Mouse (Mus musculus): ENCODE measurements around the gene Pramel4. TPM values are rescaled to one million over a fixed set of nuclear protein-coding genes. Genes with fewer than 3 reads are reported as not detected.

Pramel4 gene
- not detected for polyA plus RNA-seq (2014; fragmentation: Illumina TruSeq; extraction: RNeasy Lipid Tissue Mini Kit (QIAGEN cat#74804); ENCODE audit: insufficient read depth, low read depth, low replicate concordance)

DNA sequence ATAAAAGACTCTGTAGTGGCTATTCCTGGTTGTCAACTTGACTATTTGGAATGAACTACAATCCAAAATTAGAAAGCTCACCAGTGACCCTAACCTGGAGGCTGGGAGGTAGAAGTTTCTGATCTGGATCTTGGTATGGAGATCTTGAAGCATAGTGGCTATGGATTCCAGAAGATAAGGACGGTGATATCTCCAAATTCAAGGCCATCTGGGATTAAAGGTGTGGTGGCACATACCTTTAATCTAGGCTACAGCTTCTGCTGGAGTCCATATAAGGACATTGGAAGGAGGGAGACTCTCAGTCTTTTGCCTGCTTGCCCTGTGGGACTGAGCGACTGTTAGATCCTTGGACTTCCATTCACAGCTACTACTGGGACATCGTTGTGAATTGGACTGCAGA lies at the start of gene Pramel4:
Pramel4 (plus strand) TSS at position 301 of the 400 bp plus-strand sequence.

GRCm38 (mm10) chr4:144106174-144106573 lies 47.2 kb downstream of the Pramel4 start, which contains the start of gene Gm13102:
Gm13102 (plus strand) TSS chr4:144106474.

Other genes with a start within 250 kb of the Pramel4 start
- not detected for gene Gm13084, start 243.0 kb upstream of the Pramel4 start, polyA plus RNA-seq (2014; fragmentation: Illumina TruSeq; extraction: RNeasy Lipid Tissue Mini Kit (QIAGEN cat#74804); ENCODE audit: insufficient read depth, low read depth, low replicate concordance)
- gene Gm13103, start 212.6 kb upstream of the Pramel4 start, polyA plus RNA-seq (2014; fragmentation: Illumina TruSeq; extraction: RNeasy Lipid Tissue Mini Kit (QIAGEN cat#74804); ENCODE audit: insufficient read depth, low read depth, low replicate concordance), result not detected
- not detected for gene Pramef6, start 158.7 kb upstream of the Pramel4 start, polyA plus RNA-seq (2014; fragmentation: Illumina TruSeq; extraction: RNeasy Lipid Tissue Mini Kit (QIAGEN cat#74804); ENCODE audit: insufficient read depth, low read depth, low replicate concordance)
- not detected for gene Pramef25, start 108.1 kb upstream of the Pramel4 start, polyA plus RNA-seq (2014; fragmentation: Illumina TruSeq; extraction: RNeasy Lipid Tissue Mini Kit (QIAGEN cat#74804); ENCODE audit: insufficient read depth, low read depth, low replicate concordance)
- not detected for gene Gm13101, start 92.2 kb upstream of the Pramel4 start, polyA plus RNA-seq (2014; fragmentation: Illumina TruSeq; extraction: RNeasy Lipid Tissue Mini Kit (QIAGEN cat#74804); ENCODE audit: insufficient read depth, low read depth, low replicate concordance)
- gene Pramef17, start 64.8 kb upstream of the Pramel4 start, polyA plus RNA-seq (2014; fragmentation: Illumina TruSeq; extraction: RNeasy Lipid Tissue Mini Kit (QIAGEN cat#74804); ENCODE audit: insufficient read depth, low read depth, low replicate concordance), result not detected
- not detected for gene Gm13102, start 47.3 kb downstream of the Pramel4 start, polyA plus RNA-seq (2014; fragmentation: Illumina TruSeq; extraction: RNeasy Lipid Tissue Mini Kit (QIAGEN cat#74804); ENCODE audit: insufficient read depth, low read depth, low replicate concordance)
- not detected for gene Oog3, start 103.5 kb downstream of the Pramel4 start, polyA plus RNA-seq (2014; fragmentation: Illumina TruSeq; extraction: RNeasy Lipid Tissue Mini Kit (QIAGEN cat#74804); ENCODE audit: insufficient read depth, low read depth, low replicate concordance)
- not detected for gene Oog2, start 131.6 kb downstream of the Pramel4 start, polyA plus RNA-seq (2014; fragmentation: Illumina TruSeq; extraction: RNeasy Lipid Tissue Mini Kit (QIAGEN cat#74804); ENCODE audit: insufficient read depth, low read depth, low replicate concordance)
- not detected for gene C87977, start 154.2 kb downstream of the Pramel4 start, polyA plus RNA-seq (2014; fragmentation: Illumina TruSeq; extraction: RNeasy Lipid Tissue Mini Kit (QIAGEN cat#74804); ENCODE audit: insufficient read depth, low read depth, low replicate concordance)
- gene Pramel5, start 221.4 kb downstream of the Pramel4 start, polyA plus RNA-seq (2014; fragmentation: Illumina TruSeq; extraction: RNeasy Lipid Tissue Mini Kit (QIAGEN cat#74804); ENCODE audit: insufficient read depth, low read depth, low replicate concordance), result not detected